Mouse (Mus musculus): ENCODE results near the gene Map9. TPM values are rescaled to one million over a fixed set of nuclear protein-coding genes. Genes with fewer than 3 reads are reported as not detected.
A peak's percentile ranks its signal among the peaks of the same experiment; 100 is the strongest.
"Not testable (repeated sequence)": the region's sequence is repeated elsewhere in the genome, so short reads cannot be mapped to it uniquely, and the experiment has no call there.

Map9 gene
- 0.49 TPM for polyA plus RNA-seq (2012; fragmentation: generic; extraction: Trizol)

GRCm38 (mm10) chr3:82357797-82358524 lies at the start of gene Map9:
Gene Map9 (plus strand): TSS chr3:82358044.
- TF ChIP-seq TCF3 (IDR thresholded peaks at IDR 0.05; ENCODE audit: insufficient read length, low read depth): no peak
- no peak for TF ChIP-seq E2F4 (IDR thresholded peaks at IDR 0.05; ENCODE audit: insufficient read depth)
- TF ChIP-seq MYOD1 (IDR thresholded peaks at IDR 0.05; ENCODE audit: control insufficient read depth in 1 of 3, insufficient read length in 2 of 3, low read depth in 2 of 3): no peak
- TF ChIP-seq POLR2A (IDR thresholded peaks at IDR 0.05; ENCODE audit: insufficient read length, low read depth): no peak
- TF ChIP-seq SRF (IDR thresholded peaks at IDR 0.05; ENCODE audit: control insufficient read depth, insufficient read length, low read depth): peak; percentile 40
- peak in 1 of 3 experiments; percentile 2 for TF ChIP-seq MYOG (IDR thresholded peaks at IDR 0.05; ENCODE audit: control insufficient read depth in 1 of 3, insufficient read depth in 1 of 3, insufficient read length in 2 of 3, low read depth in 2 of 3)
- no peak for TF ChIP-seq POLR2AphosphoS2 (IDR thresholded peaks at IDR 0.05; ENCODE audit: insufficient read length, low read depth)
- H3K79me2 ChIP-seq (ENCODE audit: control insufficient read depth, insufficient read depth): no peaks in the 10 kb centered on the region

GRCm38 (mm10) chr3:82315728-82316127 lies 42.1 kb upstream of the Map9 start:
- TF ChIP-seq MAX (IDR thresholded peaks at IDR 0.05; ENCODE audit: low read depth): no peak
- TF ChIP-seq POLR2A (IDR thresholded peaks at IDR 0.05; ENCODE audit: insufficient read length, low read depth): no peak
- no peak for TF ChIP-seq REST (IDR thresholded peaks at IDR 0.05; ENCODE audit: insufficient read depth, insufficient read length)
- no peak for TF ChIP-seq TCF12 (IDR thresholded peaks at IDR 0.05; ENCODE audit: insufficient read depth, poor library complexity, severe bottlenecking)
- TF ChIP-seq MYOD1 (IDR thresholded peaks at IDR 0.05; ENCODE audit: control insufficient read depth in 1 of 3, insufficient read length in 2 of 3, low read depth in 2 of 3): no peak
- no peak for TF ChIP-seq POLR2AphosphoS2 (IDR thresholded peaks at IDR 0.05; ENCODE audit: insufficient read length, low read depth)
- no peak for TF ChIP-seq MYOG (IDR thresholded peaks at IDR 0.05; ENCODE audit: control insufficient read depth in 1 of 3, insufficient read depth in 1 of 3, insufficient read length in 2 of 3, low read depth in 2 of 3)
- no peak for TF ChIP-seq USF1 (IDR thresholded peaks at IDR 0.05; ENCODE audit: low read depth)
- TF ChIP-seq TCF3 (IDR thresholded peaks at IDR 0.05; ENCODE audit: insufficient read length, low read depth): no peak
- TF ChIP-seq E2F4 (IDR thresholded peaks at IDR 0.05; ENCODE audit: insufficient read depth): no peak
- H3K27me3 ChIP-seq (ENCODE audit: control insufficient read depth, insufficient read depth, insufficient read length): no peaks in the 10 kb centered on the region
- no peaks in the 10 kb centered on the region for H3K79me2 ChIP-seq (ENCODE audit: control insufficient read depth, insufficient read depth)
- no peak overlapping the region for H3K4me2 ChIP-seq (ENCODE audit: low read depth)
- H3K36me3 ChIP-seq (ENCODE audit: control insufficient read depth, insufficient read depth): no peaks in the 10 kb centered on the region
- no peak overlapping the region for H3K4me3 ChIP-seq
- no peak overlapping the region for H3ac ChIP-seq (ENCODE audit: control insufficient read depth, insufficient read length)

More at GRCm38 (mm10) chr3:82357797-82358524, at the start of gene Map9:
- Histone ChIP-seq H3K4me3 (peak within 1 kb of the TSS; percentile 27), H3K27me3 (ENCODE audit: control insufficient read depth, insufficient read depth, insufficient read length) (no peaks in the 10 kb centered on the region), H3K4me2 (ENCODE audit: low read depth) (peak within 1 kb of the TSS; percentile 69), H3ac (ENCODE audit: control insufficient read depth, insufficient read length) (peak within 1 kb of the TSS; percentile 12), H3K36me3 (ENCODE audit: control insufficient read depth, insufficient read depth) (no peaks in the 10 kb centered on the region)

DNA sequence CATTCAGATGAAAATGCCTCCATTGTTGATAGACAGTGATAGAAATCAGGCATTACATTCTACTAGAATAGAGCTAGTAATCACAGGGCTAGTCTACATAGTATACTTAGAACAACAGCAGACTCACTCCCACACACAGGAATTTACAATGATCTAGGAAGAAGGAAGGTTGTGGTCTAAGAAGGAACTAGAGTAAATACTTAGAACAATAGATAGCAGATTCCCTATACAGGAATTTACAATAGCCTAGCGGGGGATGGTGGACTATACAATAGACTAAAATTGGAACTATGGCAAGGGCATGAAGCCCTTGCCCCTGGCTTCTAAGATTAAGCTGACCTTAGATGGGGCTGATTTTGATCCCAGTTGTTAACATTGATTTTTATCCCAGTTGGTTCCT lies 31.1 kb upstream of the Map9 start:
- not testable (repeated sequence) for H3K27me3 ChIP-seq (ENCODE audit: control insufficient read depth, insufficient read depth, insufficient read length); H3K79me2 ChIP-seq (ENCODE audit: control insufficient read depth, insufficient read depth); H3K36me3 ChIP-seq (ENCODE audit: control insufficient read depth, insufficient read depth); H3ac ChIP-seq (ENCODE audit: control insufficient read depth, insufficient read length); H3K4me3 ChIP-seq; H3K4me2 ChIP-seq (ENCODE audit: low read depth)

GRCm38 (mm10) chr3:82332067-82332466 lies 25.8 kb upstream of the Map9 start:
- H3K27me3 ChIP-seq (ENCODE audit: control insufficient read depth, insufficient read depth, insufficient read length): no peaks in the 10 kb centered on the region
- no peaks in the 10 kb centered on the region for H3K36me3 ChIP-seq (ENCODE audit: control insufficient read depth, insufficient read depth)
- TF ChIP-seq MYOG (IDR thresholded peaks at IDR 0.05; ENCODE audit: control insufficient read depth in 1 of 3, insufficient read depth in 1 of 3, insufficient read length in 2 of 3, low read depth in 2 of 3) (no peak), REST (IDR thresholded peaks at IDR 0.05; ENCODE audit: insufficient read depth, insufficient read length) (no peak), TCF3 (IDR thresholded peaks at IDR 0.05; ENCODE audit: insufficient read length, low read depth) (no peak), SRF (IDR thresholded peaks at IDR 0.05; ENCODE audit: control insufficient read depth, insufficient read length, low read depth) (no peak), MAX (IDR thresholded peaks at IDR 0.05; ENCODE audit: low read depth) (no peak)
- H3K4me2 ChIP-seq (ENCODE audit: low read depth): no peak overlapping the region
- no peaks in the 10 kb centered on the region for H3K79me2 ChIP-seq (ENCODE audit: control insufficient read depth, insufficient read depth)
- no peak overlapping the region for H3K4me3 ChIP-seq
- no peak overlapping the region for H3ac ChIP-seq (ENCODE audit: control insufficient read depth, insufficient read length)

- TF ChIP-seq E2F4 (IDR thresholded peaks at IDR 0.05; ENCODE audit: insufficient read depth) (no peak), CEBPB (IDR thresholded peaks at IDR 0.05; ENCODE audit: insufficient read depth, poor library complexity, severe bottlenecking) (no peak), TCF3 (IDR thresholded peaks at IDR 0.05; ENCODE audit: insufficient read length, low read depth) (no peak), REST (IDR thresholded peaks at IDR 0.05; ENCODE audit: insufficient read depth, insufficient read length) (no peak), MAX (IDR thresholded peaks at IDR 0.05; ENCODE audit: low read depth) (no peak), TCF12 (IDR thresholded peaks at IDR 0.05; ENCODE audit: insufficient read depth, poor library complexity, severe bottlenecking) (no peak), USF1 (IDR thresholded peaks at IDR 0.05; ENCODE audit: low read depth) (no peak), SRF (IDR thresholded peaks at IDR 0.05; ENCODE audit: control insufficient read depth, insufficient read length, low read depth) (no peak)
- Histone ChIP-seq H3K27me3 (ENCODE audit: control insufficient read depth, insufficient read depth, insufficient read length) (no peaks in the 10 kb centered on the region), H3ac (ENCODE audit: control insufficient read depth, insufficient read length) (no peak overlapping the region)
Measured at GRCm38 (mm10) chr3:82332536-82332935, 25.3 kb upstream of the Map9 start.

More at GRCm38 (mm10) chr3:82332536-82332935, 25.3 kb upstream of the Map9 start:
- Histone ChIP-seq H3K4me2 (ENCODE audit: low read depth) (no peak overlapping the region), H3K36me3 (ENCODE audit: control insufficient read depth, insufficient read depth) (no peaks in the 10 kb centered on the region), H3K4me3 (no peak overlapping the region), H3K79me2 (ENCODE audit: control insufficient read depth, insufficient read depth) (no peaks in the 10 kb centered on the region)

Measured in myocyte (in vitro differentiated cells).